Mouse (Mus musculus): ENCODE results near the gene Gadd45g. TPM values are rescaled to one million over a fixed set of nuclear protein-coding genes. Genes with fewer than 3 reads are reported as not detected.

Gadd45g gene
- total and polyA plus RNA-seq, 3 experiments = 2.5 to 2.9 (median 2.7) TPM

GRCm38 (mm10) chr13:51879571-51879970, 33.1 kb downstream of the Gadd45g start:
- H3K4me1 ChIP-seq (ENCODE audit: control insufficient read depth in 1 of 2, insufficient read depth in 2 of 2) = no peaks in the 10 kb centered on the region
- TF ChIP-seq CHD2 (IDR thresholded peaks at IDR 0.05; ENCODE audit: low read length) (no peak), IRF4 (IDR thresholded peaks at IDR 0.05; ENCODE audit: low read depth, low read length) (no peak), NELFE (IDR thresholded peaks at IDR 0.05; ENCODE audit: low read depth, low read length) (no peak)
- H3K79me2 ChIP-seq (replicated peaks; ENCODE audit: control insufficient read depth, extremely low read depth, insufficient read depth, poor library complexity, severe bottlenecking) = no peaks in the 10 kb centered on the region
- DNase-seq (ENCODE audit: extremely low read depth) = no peak
- H3K9me3 ChIP-seq (replicated peaks; ENCODE audit: low read length) = no peaks in the 10 kb centered on the region
- H3K9ac ChIP-seq (ENCODE audit: insufficient read depth, low read depth) = no peak overlapping the region
- no peak overlapping the region for H3K4me2 ChIP-seq (ENCODE audit: insufficient read depth, low read depth, poor library complexity, severe bottlenecking)
- H3K27me3 ChIP-seq (replicated peaks) = peaks cover 7% of the 10 kb centered on the region
- no peak overlapping the region for H3K27ac ChIP-seq (ENCODE audit: insufficient read depth, low read depth)
- dilution Hi-C loops (cut with MboI; ENCODE audit: extremely low pct_ligation_motif_present, extremely low pct_unique_long_range_greater_than_20kb, low sequenced_read_pairs) = no loop called here
- H3K36me3 ChIP-seq (replicated peaks in 1 of 2; ENCODE audit: control insufficient read depth in 1 of 2, insufficient read depth in 1 of 2, low read length in 1 of 2) = no peaks in the 10 kb centered on the region
- no peak overlapping the region for H3K4me3 ChIP-seq (replicated peaks in 1 of 3; ENCODE audit: low read depth in 2 of 3, low read length in 2 of 3, poor library complexity in 1 of 3)
- in situ Hi-C loops (cut with MboI; ENCODE audit: low pct_ligation_motif_present, low pct_unique_long_range_greater_than_20kb, low sequenced_read_pairs) = no loop called here

DNA sequence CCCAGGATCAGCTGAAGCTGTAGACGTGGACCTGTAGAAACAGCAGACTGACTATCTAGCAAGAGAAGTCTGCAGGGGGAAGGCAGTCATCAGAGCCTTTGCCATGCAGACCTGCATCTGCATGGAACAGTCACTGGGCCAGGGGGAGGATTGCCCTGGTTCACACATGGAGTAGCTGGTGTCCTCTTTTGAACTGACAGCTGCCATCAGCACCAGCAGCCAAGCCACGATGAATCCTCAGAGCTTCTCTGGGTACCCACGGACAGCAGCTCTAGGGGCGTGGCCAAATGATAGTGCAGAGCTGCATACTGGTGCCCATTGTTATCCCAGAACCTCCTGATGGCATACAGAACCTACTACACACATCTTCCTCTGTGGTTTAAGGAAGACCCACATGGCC, 33.5 kb downstream of the Gadd45g start:
- in situ Hi-C loops (cut with MboI; ENCODE audit: low pct_ligation_motif_present, low pct_unique_long_range_greater_than_20kb, low sequenced_read_pairs) = no loop called here
- Histone ChIP-seq H3K9me3 (replicated peaks; ENCODE audit: low read length) (no peaks in the 10 kb centered on the region), H3K36me3 (replicated peaks in 1 of 2; ENCODE audit: control insufficient read depth in 1 of 2, insufficient read depth in 1 of 2, low read length in 1 of 2) (no peaks in the 10 kb centered on the region), H3K79me2 (replicated peaks; ENCODE audit: control insufficient read depth, extremely low read depth, insufficient read depth, poor library complexity, severe bottlenecking) (no peaks in the 10 kb centered on the region), H3K4me3 (replicated peaks in 1 of 3; ENCODE audit: low read depth in 2 of 3, low read length in 2 of 3, poor library complexity in 1 of 3) (no peak overlapping the region), H3K27ac (ENCODE audit: insufficient read depth, low read depth) (no peak overlapping the region), H3K27me3 (replicated peaks) (peaks cover 7% of the 10 kb centered on the region), H3K4me1 (ENCODE audit: control insufficient read depth in 1 of 2, insufficient read depth in 2 of 2) (no peaks in the 10 kb centered on the region), H3K4me2 (ENCODE audit: insufficient read depth, low read depth, poor library complexity, severe bottlenecking) (no peak overlapping the region), H3K9ac (ENCODE audit: insufficient read depth, low read depth) (no peak overlapping the region)
- TF ChIP-seq MYC (IDR thresholded peaks at IDR 0.05; ENCODE audit: low read depth, low read length) = no peak
- TF ChIP-seq POLR2A (IDR thresholded peaks at IDR 0.05; ENCODE audit: low read depth, low read length) = no peak
- no peak for TF ChIP-seq USF2 (conservative IDR thresholded peaks at IDR 0.05; ENCODE audit: low read depth, low read length)
- TF ChIP-seq POLR2AphosphoS2 (IDR thresholded peaks at IDR 0.05; ENCODE audit: low read depth, low read length) = no peak
- no peak for TF ChIP-seq CHD2 (IDR thresholded peaks at IDR 0.05; ENCODE audit: low read length)
- TF ChIP-seq RAD21 (IDR thresholded peaks at IDR 0.05; ENCODE audit: low read depth, low read length) = no peak
- TF ChIP-seq E2F4 (IDR thresholded peaks at IDR 0.05; ENCODE audit: insufficient replicate concordance, low read depth, low read length) = no peak
- no peak for TF ChIP-seq MAFK (IDR thresholded peaks at IDR 0.05; ENCODE audit: insufficient replicate concordance, low read length)
- TF ChIP-seq SMC3 (IDR thresholded peaks at IDR 0.05; ENCODE audit: low read depth, low read length) = no peak
- dilution Hi-C loops (cut with MboI; ENCODE audit: extremely low pct_ligation_motif_present, extremely low pct_unique_long_range_greater_than_20kb, low sequenced_read_pairs) = no loop called here
- DNase-seq (ENCODE audit: extremely low read depth) = no peak

GRCm38 (mm10) chr13:51881271-51882128, 35.0 kb downstream of the Gadd45g start:
- DNase-seq (ENCODE audit: extremely low read depth) = no peak
- no peak overlapping the region for H3K4me3 ChIP-seq (replicated peaks in 1 of 3; ENCODE audit: low read depth in 2 of 3, low read length in 2 of 3, poor library complexity in 1 of 3)
- TF ChIP-seq MXI1 (IDR thresholded peaks at IDR 0.05; ENCODE audit: low read depth, low read length) (no peak), BHLHE40 (IDR thresholded peaks at IDR 0.05; ENCODE audit: low read depth, low read length) (no peak), KAT2A (IDR thresholded peaks at IDR 0.05; ENCODE audit: insufficient replicate concordance, low read length) (no peak), RAD21 (IDR thresholded peaks at IDR 0.05; ENCODE audit: low read depth, low read length) (no peak), NRF1 (IDR thresholded peaks at IDR 0.05; ENCODE audit: low read depth, low read length) (no peak), GABPA (IDR thresholded peaks at IDR 0.05; ENCODE audit: insufficient replicate concordance, low read depth, low read length) (no peak), ZC3H11A (IDR thresholded peaks at IDR 0.05; ENCODE audit: low read depth, low read length) (no peak), ELF1 (IDR thresholded peaks at IDR 0.05; ENCODE audit: low read depth, low read length) (no peak), USF2 (conservative IDR thresholded peaks at IDR 0.05; ENCODE audit: low read depth, low read length) (no peak), PAX5 (IDR thresholded peaks at IDR 0.05; ENCODE audit: low read length) (no peak), CTCF (conservative IDR thresholded peaks at IDR 0.05 in 1 of 2, IDR thresholded peaks at IDR 0.05 in 1 of 2; ENCODE audit: low read depth in 2 of 2, low read length in 2 of 2) (no peak), CHD2 (IDR thresholded peaks at IDR 0.05; ENCODE audit: low read length) (no peak), IRF4 (IDR thresholded peaks at IDR 0.05; ENCODE audit: low read depth, low read length) (no peak), SIN3A (IDR thresholded peaks at IDR 0.05; ENCODE audit: low read length) (no peak), TBP (conservative IDR thresholded peaks at IDR 0.05; ENCODE audit: low read depth, low read length) (no peak), E2F4 (IDR thresholded peaks at IDR 0.05; ENCODE audit: insufficient replicate concordance, low read depth, low read length) (no peak), RCOR1 (conservative IDR thresholded peaks at IDR 0.05; ENCODE audit: low read depth, low read length) (no peak), HCFC1 (IDR thresholded peaks at IDR 0.05; ENCODE audit: low read depth, low read length) (no peak), ZNF384 (IDR thresholded peaks at IDR 0.05; ENCODE audit: low read depth, low read length) (no peak)

More at GRCm38 (mm10) chr13:51881271-51882128, 35.0 kb downstream of the Gadd45g start:
- dilution Hi-C loops (cut with MboI; ENCODE audit: extremely low pct_ligation_motif_present, extremely low pct_unique_long_range_greater_than_20kb, low sequenced_read_pairs) (no loop called here), in situ Hi-C loops (cut with MboI; ENCODE audit: low pct_ligation_motif_present, low pct_unique_long_range_greater_than_20kb, low sequenced_read_pairs) (no loop called here)
- Histone ChIP-seq H3K79me2 (replicated peaks; ENCODE audit: control insufficient read depth, extremely low read depth, insufficient read depth, poor library complexity, severe bottlenecking) (no peaks in the 10 kb centered on the region), H3K27me3 (replicated peaks) (peaks cover 5% of the 10 kb centered on the region), H3K36me3 (replicated peaks in 1 of 2; ENCODE audit: control insufficient read depth in 1 of 2, insufficient read depth in 1 of 2, low read length in 1 of 2) (no peaks in the 10 kb centered on the region), H3K4me1 (ENCODE audit: control insufficient read depth in 1 of 2, insufficient read depth in 2 of 2) (0 out of 4 replicates have a peak, but pooled peaks cover 0 to 4% of the 10 kb centered on the region in 2 experiments), H3K9me3 (replicated peaks; ENCODE audit: low read length) (no peaks in the 10 kb centered on the region), H3K4me2 (ENCODE audit: insufficient read depth, low read depth, poor library complexity, severe bottlenecking) (no peak overlapping the region), H3K27ac (ENCODE audit: insufficient read depth, low read depth) (no peak overlapping the region), H3K9ac (ENCODE audit: insufficient read depth, low read depth) (no peak overlapping the region)
